Mouse (Mus musculus) 3134 (cell line): ENCODE results near the gene Gm11146.
A peak's percentile ranks its signal among the peaks of the same experiment; 100 is the strongest.

Experiments
- DNase-seq: peaks from one replicate; pipeline ENCODE4 v3.0.0-alpha.2; 2011; ENCODE audit warnings: low spot score; ENCODE audit not compliant: insufficient read length; ENCODE audit errors: extremely low read depth

Gene Gm11146

GRCm38 (mm10) chr16:77601994-77602393, at the start of gene Gm11146:
Gene Gm11146, minus strand, starts transcription at chr16:77602094.
- DNase-seq: no peak

DNA sequence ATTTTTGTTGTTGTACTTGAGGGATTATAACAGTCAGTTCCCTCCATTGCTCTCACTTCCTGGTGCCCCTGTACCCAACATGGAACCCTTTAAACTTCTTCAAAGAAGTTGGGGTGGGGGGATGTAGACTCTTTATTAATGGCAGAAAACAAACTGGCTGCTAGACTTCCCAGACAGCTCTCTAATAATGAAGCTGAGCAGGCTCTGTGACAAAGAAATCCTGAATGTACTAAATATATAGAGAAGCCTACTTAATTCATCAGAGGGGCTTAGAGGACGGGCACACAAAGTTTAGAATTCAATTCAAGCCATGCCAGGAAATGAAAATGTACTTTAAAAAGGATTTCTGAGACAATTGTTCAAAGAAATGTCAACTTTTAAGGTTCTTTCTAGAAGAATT, 48.7 kb upstream of the Gm11146 start:
- DNase-seq: no peak

DNA sequence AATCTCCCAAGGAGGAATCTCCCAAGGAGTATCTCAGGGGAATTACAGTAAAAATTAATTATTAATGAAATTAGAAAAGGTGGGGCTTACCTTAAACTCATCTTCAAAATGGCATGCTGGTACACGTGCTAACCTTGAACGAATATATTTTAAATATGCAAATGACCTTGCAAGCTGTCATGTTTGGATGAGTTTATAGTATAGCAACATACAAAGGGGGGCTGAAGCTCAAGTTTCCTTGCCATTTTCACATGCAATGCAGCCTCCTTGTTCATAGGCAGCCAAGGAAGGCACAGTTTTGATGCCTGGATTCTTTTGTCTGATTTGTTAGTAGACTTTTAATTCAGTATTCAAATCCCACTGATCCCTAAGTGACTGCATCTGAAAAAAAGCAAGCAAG, 47.1 kb upstream of the Gm11146 start:
- no peak for DNase-seq

GRCm38 (mm10) chr16:77648181-77648580, 46.3 kb upstream of the Gm11146 start:
- DNase-seq: no peak

GRCm38 (mm10) chr16:77646146-77646545, 44.3 kb upstream of the Gm11146 start:
- DNase-seq: no peak

DNA sequence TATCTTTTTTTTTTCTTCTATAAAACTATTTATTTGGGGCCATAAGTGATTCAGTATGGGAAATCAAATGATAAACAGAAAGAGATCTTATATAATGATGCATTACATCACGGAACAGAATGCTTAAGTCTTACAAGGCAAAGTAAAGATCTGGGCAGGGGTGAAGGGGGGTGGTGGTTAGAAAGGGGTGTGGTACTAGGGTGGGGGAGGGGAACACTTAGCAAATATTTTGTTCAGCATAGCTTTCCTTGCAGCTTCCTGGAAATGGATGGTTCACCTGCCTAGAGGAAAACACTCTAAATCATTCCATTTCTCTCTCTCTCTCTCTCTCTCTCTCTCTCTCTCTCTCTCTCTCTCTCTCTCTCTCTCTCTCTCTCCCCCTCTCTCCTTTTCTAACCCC, 43.1 kb upstream of the Gm11146 start:
- peak; percentile 19 for DNase-seq

GRCm38 (mm10) chr16:77643871-77644720, 42.2 kb upstream of the Gm11146 start:
- DNase-seq: peak; percentile 83

DNA sequence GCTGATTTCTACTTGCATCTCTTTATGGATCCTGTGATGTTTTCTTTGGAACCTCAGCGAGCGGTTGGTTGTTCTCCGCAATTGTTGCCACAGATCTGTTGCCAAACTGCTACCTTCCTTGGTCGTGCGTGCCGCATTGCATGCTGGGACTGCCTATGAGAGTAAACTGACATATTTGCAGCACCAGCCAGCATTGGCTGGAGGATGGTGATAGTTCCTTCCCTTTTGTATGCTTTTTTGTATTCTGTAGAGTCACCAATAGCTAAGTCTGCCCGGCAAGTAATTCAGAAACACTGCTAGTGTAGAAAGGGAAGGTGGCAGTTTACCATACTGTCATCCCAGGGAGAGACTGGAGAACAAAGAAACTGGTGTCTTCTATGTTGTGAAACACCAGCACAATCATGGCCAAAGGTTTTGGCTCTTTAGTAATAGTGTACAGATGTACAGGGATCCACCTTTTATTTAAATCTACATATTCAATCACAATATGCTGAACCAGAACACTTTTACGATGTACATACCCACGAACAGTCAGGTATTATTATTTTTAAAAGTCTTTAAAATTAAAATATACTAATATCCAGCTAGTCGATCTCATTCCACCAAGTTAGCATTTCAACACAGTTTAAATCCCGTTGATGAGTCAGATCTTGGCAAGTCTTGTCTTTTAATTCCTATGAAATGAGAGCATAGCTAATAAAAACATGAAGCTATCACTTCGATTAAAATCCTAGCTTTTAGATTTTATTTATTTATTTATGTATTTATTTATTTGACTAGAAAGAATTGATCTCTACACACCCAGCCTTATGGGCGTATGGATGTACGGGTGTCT, 41.4 kb upstream of the Gm11146 start:
- DNase-seq: peak; percentile 63

GRCm38 (mm10) chr16:77636497-77636896, 34.6 kb upstream of the Gm11146 start:
- DNase-seq: no peak

- DNase-seq: no peak
Measured at GRCm38 (mm10) chr16:77632315-77632881, 30.5 kb upstream of the Gm11146 start.

DNA sequence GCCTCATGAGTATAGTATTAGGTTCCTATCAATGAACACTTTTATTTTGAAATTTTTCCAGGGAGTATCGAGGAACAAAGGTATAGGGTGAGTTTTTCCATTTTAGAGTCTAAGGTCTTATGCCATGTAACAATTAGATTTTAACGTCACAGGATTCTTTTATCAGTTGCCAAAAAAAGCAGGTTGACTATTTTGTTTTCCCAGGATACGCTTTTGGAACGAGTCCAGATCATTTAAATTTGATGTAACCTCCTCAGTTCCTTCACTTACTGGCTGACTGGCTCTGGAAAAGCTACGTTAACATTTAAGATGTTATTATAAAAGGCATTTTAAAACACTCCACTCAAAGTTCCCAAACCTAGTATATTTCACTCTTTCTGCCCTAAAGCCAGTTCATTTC, 20.8 kb upstream of the Gm11146 start:
- DNase-seq: no peak

DNA sequence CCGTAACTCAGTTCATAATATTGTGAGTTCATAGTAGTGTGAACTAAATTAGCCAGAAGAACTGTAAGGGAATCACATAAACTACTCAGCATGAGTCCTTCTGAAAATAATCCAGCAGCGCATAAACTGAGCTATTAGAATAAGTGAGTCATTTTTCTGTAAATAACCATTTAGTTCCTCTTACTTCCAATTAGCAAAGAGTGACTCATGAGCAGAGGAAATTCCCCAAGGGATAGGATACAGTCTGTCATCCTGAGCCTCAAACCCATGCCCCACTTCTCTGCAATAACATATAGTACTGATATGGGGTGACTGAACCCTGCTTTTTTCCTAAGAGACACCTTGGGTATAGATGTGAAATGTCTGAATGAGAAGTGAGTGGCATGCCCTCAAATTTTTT, 687 bp upstream of the Gm11146 start:
- no peak for DNase-seq

DNA sequence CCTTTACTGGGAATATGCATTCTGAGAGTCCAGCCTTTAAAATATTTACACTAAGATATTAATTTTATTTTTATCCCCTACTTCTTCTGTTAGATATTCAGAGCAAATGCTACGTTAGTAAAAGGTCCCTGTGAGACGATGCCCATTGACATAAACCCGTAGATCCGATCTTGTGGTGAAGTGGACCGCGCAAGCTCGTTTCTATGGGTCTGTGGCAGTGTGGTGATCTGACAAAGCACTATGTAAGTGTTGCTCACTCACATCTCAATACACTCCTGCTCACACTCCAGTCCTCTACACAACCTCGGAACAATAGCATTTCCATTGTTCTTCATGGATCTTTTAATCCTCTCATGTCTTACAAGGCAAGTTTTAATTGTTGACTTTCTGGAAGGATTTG, 3.1 kb downstream of the Gm11146 start:
- no peak for DNase-seq

GRCm38 (mm10) chr16:77596556-77596955, 5.3 kb downstream of the Gm11146 start:
- DNase-seq: peak; percentile 52

DNA sequence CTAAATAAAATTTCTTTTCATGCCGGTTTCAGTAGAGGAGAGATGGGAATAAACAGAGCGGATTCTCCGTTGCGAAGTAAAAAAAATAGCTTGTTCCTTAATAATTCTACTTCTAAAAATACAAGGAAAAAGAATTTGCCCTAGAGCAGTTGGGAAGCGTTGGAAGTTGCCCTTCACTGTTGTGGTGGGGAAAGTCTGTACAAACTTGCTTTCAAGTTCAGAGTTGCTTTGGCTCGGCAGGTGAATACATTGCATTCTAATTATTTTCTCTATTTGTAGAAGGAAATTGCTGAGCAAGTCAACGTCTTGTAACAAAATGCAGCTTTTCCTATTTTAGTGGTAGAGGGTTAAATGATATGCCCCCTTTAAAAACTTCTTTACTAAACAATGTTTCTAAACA, 6.2 kb downstream of the Gm11146 start:
- DNase-seq: no peak

GRCm38 (mm10) chr16:77594553-77594952, 7.3 kb downstream of the Gm11146 start:
- peak; percentile 78 for DNase-seq

DNA sequence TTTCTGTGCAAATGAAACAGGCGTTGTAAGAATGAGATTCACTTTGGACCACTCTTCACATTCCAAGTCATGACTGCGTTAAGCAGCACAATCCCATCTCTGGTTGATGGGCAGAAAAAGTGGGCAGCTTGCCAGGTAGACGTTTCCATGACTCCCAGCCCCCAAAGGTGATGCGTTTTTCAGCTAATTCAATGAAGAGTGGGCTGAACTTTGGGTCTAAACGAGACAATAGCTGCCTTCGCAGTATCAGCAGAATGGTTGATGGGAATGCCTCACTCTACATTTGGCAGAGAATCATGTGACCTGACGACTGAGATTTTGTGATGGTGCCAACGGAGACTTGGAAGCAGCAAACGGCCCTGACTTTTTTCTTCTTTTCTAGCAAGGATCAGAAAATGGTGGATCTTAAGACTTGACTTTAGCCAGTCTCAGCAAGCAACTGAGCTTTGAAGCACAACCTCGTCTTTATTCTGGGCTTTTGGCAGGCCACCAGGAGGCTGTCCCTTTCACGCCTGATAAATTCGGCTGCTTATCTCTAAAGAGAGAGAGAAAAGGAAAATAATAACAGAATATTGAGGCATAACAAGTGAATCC, 8.0 kb downstream of the Gm11146 start:
- DNase-seq: peak; percentile 31

- no peak for DNase-seq
Measured at GRCm38 (mm10) chr16:77592986-77593385, 8.9 kb downstream of the Gm11146 start.

GRCm38 (mm10) chr16:77573036-77573435, 28.9 kb downstream of the Gm11146 start:
- no peak for DNase-seq

GRCm38 (mm10) chr16:77569457-77569856, 32.4 kb downstream of the Gm11146 start:
- no peak for DNase-seq

DNA sequence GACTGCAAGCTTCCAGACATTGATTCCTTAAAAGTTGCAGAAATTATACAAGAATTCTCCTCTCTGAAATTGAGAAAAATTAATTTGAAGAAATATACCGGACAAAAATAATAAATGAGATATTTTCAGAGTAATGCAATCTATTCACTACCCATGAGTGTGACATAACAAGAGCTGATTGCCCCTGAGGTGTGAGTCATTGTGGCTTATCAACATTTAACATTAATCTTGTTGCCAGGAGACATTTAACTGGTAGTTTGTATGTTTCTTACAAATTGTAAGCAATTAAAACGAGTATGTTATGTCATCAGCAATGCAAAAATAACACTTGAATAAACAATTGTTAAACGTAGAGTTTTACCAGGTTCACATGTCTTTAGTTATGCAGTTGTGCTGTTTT, 33.5 kb downstream of the Gm11146 start:
- no peak for DNase-seq
